ENCODE assay signal across 24 mouse cellular contexts in the genomic region with DNA sequence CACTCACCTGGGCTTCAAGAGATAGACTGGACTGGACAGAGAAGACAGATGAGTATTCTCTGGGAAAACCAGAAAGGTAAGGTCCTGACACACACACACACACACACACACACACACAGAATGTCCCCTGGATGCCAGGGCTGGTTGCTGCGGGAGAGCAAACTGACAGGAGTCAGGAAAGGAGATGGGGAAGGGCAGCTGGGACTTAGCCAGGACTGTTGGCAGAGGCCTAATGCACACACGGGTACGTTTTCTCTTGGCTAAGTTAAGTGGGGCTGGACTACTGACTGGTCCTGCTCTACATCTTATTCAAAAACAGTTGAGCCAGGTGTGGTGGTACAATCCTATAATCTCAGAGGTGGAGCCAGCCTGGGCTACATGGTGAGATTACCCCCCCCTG. TPM values are rescaled to one million over a fixed set of nuclear protein-coding genes. Genes with fewer than 3 reads are reported as not detected.
DNase-seq lines count a peak whose midpoint lies in the region; TF ChIP-seq lines count a peak whose summit lies in the region.
"Had no signal": no experiment of that assay in that cellular context is flagged by ENCODE, and none has a peak within 500 bp of the region (broad histone marks: within the 10 kb centered on the region; RNA-seq: fewer than 3 reads in every experiment).

No protein-coding gene starts in this region.

- intact Hi-C loops in gastrocnemius, adult 2 months (cut with DNase I) = loop anchor here (5.0 kb wide), 2 partner anchors 116 to 131 kb away; no protein-coding TSS in a partner anchor

- H3K27me3 ChIP-seq in liver, adult 2 months (ENCODE audit: control insufficient read depth, insufficient read depth, low read length) = no peaks in the 10 kb centered on the region
- H3K27me3 ChIP-seq: forebrain, embryonic 15.5 days; Patski had no signal

- DNase-seq in cerebellum, postnatal 10 days = peak; percentile 50 to 66
- no peak for DNase-seq in cerebellum, adult 11-12 months
- peak; percentile 41 for DNase-seq in gastrocnemius, adult 2 months
- no peak for DNase-seq in gastrocnemius, postnatal 4 days (ENCODE audit: low spot score in 2 of 2)
- DNase-seq in liver, adult 2 months (ENCODE audit: extremely low read depth, low read depth, low spot score) = peak; percentile 82
- no peak for DNase-seq in liver
- DNase-seq: adrenal gland, adult 8-10 months; adrenal gland, postnatal 14 days; adrenal gland, postnatal 36 days; B cell, adult 2 months; cerebellum, adult 18-20 months; cerebellum, adult 9-10 months; forebrain, postnatal 0 days had no signal

- TF ChIP-seq CTCF in gastrocnemius, adult 2 months (IDR thresholded peaks at IDR 0.05) = no peak
- TF ChIP-seq CTCF in liver, adult 2 months (IDR thresholded peaks at IDR 0.05; ENCODE audit: low read depth, low read length) = no peak

- no peaks in the 10 kb centered on the region for H3K79me2 ChIP-seq in liver, adult 2 months (ENCODE audit: control insufficient read depth, insufficient read depth, low read length)

- peak overlapping the region; percentile 38 for H3K4me3 ChIP-seq in gastrocnemius, adult 2 months
- no peak overlapping the region for H3K4me3 ChIP-seq in liver, adult 2 months (ENCODE audit: insufficient read depth, low read depth, low read length)
- H3K4me3 ChIP-seq: embryonic facial prominence, embryonic 10.5 days; embryonic facial prominence, embryonic 12.5 days; forebrain, embryonic 13.5 days; forebrain, embryonic 15.5 days had no signal

- H3K4me1 ChIP-seq in liver, adult 2 months (ENCODE audit: control insufficient read depth, insufficient read depth, low read length) = peaks cover 2% of the 10 kb centered on the region; the same call in 1 of the 2 replicates

- no peak overlapping the region for H3K9ac ChIP-seq in liver, adult 2 months (ENCODE audit: low read depth, low read length)
- H3K9ac ChIP-seq: embryonic facial prominence, embryonic 12.5 days; forebrain, embryonic 13.5 days; forebrain, embryonic 15.5 days; forebrain, postnatal 0 days had no signal

- TF ChIP-seq POLR2A in liver, adult 2 months (IDR thresholded peaks at IDR 0.05; ENCODE audit: extremely low read depth, insufficient read depth, low read length) = no peak

- H3K27ac ChIP-seq in gastrocnemius, adult 2 months = peak overlapping the region; percentile 77
- no peak overlapping the region for H3K27ac ChIP-seq in liver, adult 2 months (replicated peaks; ENCODE audit: insufficient read depth, low read depth, low read length)
- H3K27ac ChIP-seq: embryonic facial prominence, embryonic 10.5 days; embryonic facial prominence, embryonic 12.5 days; forebrain, embryonic 13.5 days; forebrain, embryonic 15.5 days had no signal

- WGBS in liver, adult 2 months = 36% methylated on average over 3 of the region's 3 CpGs

- no peaks in the 10 kb centered on the region for H3K36me3 ChIP-seq in liver, adult 2 months (ENCODE audit: control insufficient read depth, insufficient read depth, low read length)
- H3K36me3 ChIP-seq: forebrain, embryonic 15.5 days; G1E had no signal

RNA-seq across cellular contexts. Expression of a gene that starts 0.6 kb away (rescaled TPM):
- 100 to 1,000 TPM; 154 to 235 TPM for total RNA-seq in gastrocnemius, adult 2 months (2021)
- total RNA-seq in gastrocnemius, postnatal 4 days (2021) = 10 to 100 TPM; 50.1 to 73.1 TPM
- total RNA-seq in liver, adult 2 months (2014; rRNA removed) = 1.1 and 1.2 TPM in 2 replicates
- 0.37 and 0.65 TPM in 2 replicates for polyA plus RNA-seq in liver, adult 2 months (2012; rRNA removed)
- total RNA-seq: CH12.LX; forebrain, postnatal 0 days; G1E had no signal
- polyA plus RNA-seq: activated CD4-positive, CD25-positive, alpha-beta regulatory T cell, adult 4 months; CD4-positive, CD25-positive, alpha-beta regulatory T cell, adult 4 months; forebrain, embryonic 11.5 days; G1E had no signal

RNA-seq across cellular contexts. Expression of a gene that starts 9.1 kb away (rescaled TPM):
- total RNA-seq in gastrocnemius, adult 2 months (2021) = 1 to 10 TPM; 2.9 to 3.1 TPM
- 1 to 10 TPM; 7.1 to 8.8 TPM for total RNA-seq in gastrocnemius, postnatal 4 days (2021)
- total RNA-seq in liver, adult 2 months (2014; rRNA removed) = 128 and 132 TPM in 2 replicates
- 247 and 290 TPM in 2 replicates for polyA plus RNA-seq in liver, adult 2 months (2012; rRNA removed)
- total RNA-seq: CH12.LX, G1E had no signal
- polyA plus RNA-seq: activated CD4-positive, CD25-positive, alpha-beta regulatory T cell, adult 4 months; CD4-positive, CD25-positive, alpha-beta regulatory T cell, adult 4 months; G1E had no signal

RNA-seq across cellular contexts. Expression of a gene that starts 15.7 kb away (rescaled TPM):
- total RNA-seq in gastrocnemius, adult 2 months (2021) = under 1 TPM; 0.28 to 0.33 TPM
- under 1 TPM; 0.75 to 0.91 TPM for total RNA-seq in gastrocnemius, postnatal 4 days (2021)
- total RNA-seq in liver, adult 2 months (2014; rRNA removed) = 13.9 and 17.1 TPM in 2 replicates
- polyA plus RNA-seq in liver, adult 2 months (2012; rRNA removed) = 3.5 and 7.0 TPM in 2 replicates
- total RNA-seq: CH12.LX, G1E had no signal
- polyA plus RNA-seq: activated CD4-positive, CD25-positive, alpha-beta regulatory T cell, adult 4 months; CD4-positive, CD25-positive, alpha-beta regulatory T cell, adult 4 months; embryonic facial prominence, embryonic 12.5 days; embryonic facial prominence, embryonic 14.5 days; forebrain, embryonic 13.5 days; forebrain, embryonic 15.5 days; forebrain, postnatal 0 days; G1E had no signal

RNA-seq across cellular contexts. Expression of a gene that starts 49.8 kb away (rescaled TPM):
- 1 to 10 TPM; 2.2 to 4.4 TPM for total RNA-seq in gastrocnemius, adult 2 months (2021)
- total RNA-seq in gastrocnemius, postnatal 4 days (2021) = 1 to 10 TPM; 2.0 to 2.5 TPM
- 0.09 and 0.13 TPM in 2 replicates for total RNA-seq in liver, adult 2 months (2014; rRNA removed)
- polyA plus RNA-seq in liver, adult 2 months (2012; rRNA removed) = 0.27 and 0.44 TPM in 2 replicates
- polyA plus RNA-seq: activated CD4-positive, CD25-positive, alpha-beta regulatory T cell, adult 4 months had no signal

RNA-seq across cellular contexts. Expression of a gene that starts 53.9 kb away (rescaled TPM):
- 10 to 100 TPM; 11.9 to 12.8 TPM for total RNA-seq in gastrocnemius, adult 2 months (2021)
- 10 to 100 TPM; 18.5 to 21.5 TPM for total RNA-seq in gastrocnemius, postnatal 4 days (2021)
- 20.2 and 23.8 TPM in 2 replicates for total RNA-seq in liver, adult 2 months (2014; rRNA removed)
- polyA plus RNA-seq in liver, adult 2 months (2012; rRNA removed) = 43.3 and 46.1 TPM in 2 replicates

Comparison
In these comparisons a context has a peak if more than half of its experiments do, and no peak if none do; other contexts are left out.
1. DNase-seq: peak in cerebellum, postnatal 10 days (2 of 2), gastrocnemius, adult 2 months (single experiment) and liver, adult 2 months (single experiment); none in cerebellum, adult 11-12 months (single experiment), gastrocnemius, postnatal 4 days (0 of 2) and liver (single experiment).
2. RNA of a gene that starts 0.6 kb away (total RNA-seq): 154 to 235 TPM in gastrocnemius, adult 2 months and 50.1 to 73.1 TPM in gastrocnemius, postnatal 4 days; 1.1 to 1.2 TPM in liver, adult 2 months; every median in the first group is over 10 times any median in the second.
3. RNA of a gene that starts 9.1 kb away (total RNA-seq): 128 to 132 TPM in liver, adult 2 months; 7.1 to 8.8 TPM in gastrocnemius, postnatal 4 days and 2.9 to 3.1 TPM in gastrocnemius, adult 2 months; every median in the first group is over 10 times any median in the second.